Mouse (Mus musculus) liver, adult (tissue): ENCODE measurements around the gene Nme9.

Experiments
- GATA4 ChIP-seq: IDR thresholded peaks from 2 replicates; pipeline ENCODE4 v1.6.1; 2014; ENCODE audit warnings: mild to moderate bottlenecking, low read length; ENCODE audit not compliant: insufficient replicate concordance

The Nme9 gene

GRCm38 (mm10) chr9:99431963-99432362, 19.3 kb upstream of the Nme9 start:
- no peak for TF ChIP-seq GATA4

- TF ChIP-seq GATA4, result no peak
These were observed 18.8 kb upstream of the Nme9 start for GRCm38 (mm10) chr9:99432478-99432877.

- no peak for TF ChIP-seq GATA4
These were observed 16.2 kb upstream of the Nme9 start for GRCm38 (mm10) chr9:99434892-99435618.

GRCm38 (mm10) chr9:99435619-99436181, 15.6 kb upstream of the Nme9 start:
- no peak for TF ChIP-seq GATA4

- TF ChIP-seq GATA4, result no peak
These were observed 14.9 kb upstream of the Nme9 start for GRCm38 (mm10) chr9:99436182-99437030.

- no peak for TF ChIP-seq GATA4
These were observed 14.1 kb upstream of the Nme9 start, which contains the start of gene Mras for GRCm38 (mm10) chr9:99437031-99437764. Mras (minus strand) TSS chr9:99437381.

- TF ChIP-seq GATA4, result no peak
These were observed 13.3 kb upstream of the Nme9 start for GRCm38 (mm10) chr9:99437781-99438565.

- no peak for TF ChIP-seq GATA4
These were observed 12.2 kb upstream of the Nme9 start for GRCm38 (mm10) chr9:99439064-99439463.

- TF ChIP-seq GATA4, result no peak
These were observed 10.3 kb upstream of the Nme9 start for GRCm38 (mm10) chr9:99440941-99441340.

- TF ChIP-seq GATA4, result no peak
These were observed 9.4 kb upstream of the Nme9 start for GRCm38 (mm10) chr9:99441647-99442433.

- TF ChIP-seq GATA4, result no peak
These were observed 6.6 kb upstream of the Nme9 start for GRCm38 (mm10) chr9:99444590-99445178.

- no peak for TF ChIP-seq GATA4
These were observed 5.0 kb upstream of the Nme9 start for GRCm38 (mm10) chr9:99446259-99446658.

GRCm38 (mm10) chr9:99447323-99447722, 4.0 kb upstream of the Nme9 start:
- TF ChIP-seq GATA4, result no peak

GRCm38 (mm10) chr9:99449886-99450647, 1.2 kb upstream of the Nme9 start:
- no peak for TF ChIP-seq GATA4
